ENCODE assay signal across 8 mouse cellular contexts in the genomic region with DNA sequence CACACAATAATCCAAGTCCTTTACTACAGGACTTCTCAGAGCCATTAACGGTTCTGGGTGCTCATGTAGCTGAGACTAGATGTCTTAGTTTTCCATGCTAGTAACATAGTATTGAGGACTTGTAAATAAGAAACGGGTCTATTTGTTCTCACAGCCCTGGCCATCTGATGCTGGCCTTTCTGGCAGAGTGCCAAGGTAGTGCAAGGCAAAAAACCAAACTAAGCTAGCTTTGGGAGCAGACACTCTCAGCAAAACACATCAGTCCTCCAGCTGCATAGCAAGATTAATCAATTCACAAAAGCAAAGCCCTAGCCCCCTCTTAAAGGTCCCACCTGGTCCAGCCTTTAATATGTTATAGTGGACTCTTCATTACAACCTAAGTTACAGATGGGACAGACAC.
DNase-seq lines count a peak whose midpoint lies in the region; ATAC-seq lines count a peak whose summit lies in the region.

No protein-coding gene starts in this region.

- H3K9me3 ChIP-seq in intestine, embryonic 14.5 days (ENCODE audit: control insufficient read depth, low read length): no peaks in the 10 kb centered on the region
- H3K9me3 ChIP-seq in intestine, embryonic 16.5 days (ENCODE audit: control insufficient read depth, low read length): no peaks in the 10 kb centered on the region
- H3K9me3 ChIP-seq in hindbrain, embryonic 12.5 days (replicated peaks): no peaks in the 10 kb centered on the region
- no peaks in the 10 kb centered on the region for H3K9me3 ChIP-seq in neural tube, embryonic 14.5 days (ENCODE audit: control insufficient read depth, low read length)

- 0 out of 2 replicates have a peak overlapping the region, but pooled peaks have one; percentile 16 for H3K27ac ChIP-seq in intestine, embryonic 14.5 days (ENCODE audit: low read depth)
- no peak overlapping the region for H3K27ac ChIP-seq in intestine, embryonic 16.5 days (ENCODE audit: low read length)
- H3K27ac ChIP-seq in hindbrain, embryonic 12.5 days: peak overlapping the region; percentile 79
- peak overlapping the region; percentile 35 for H3K27ac ChIP-seq in neural tube, embryonic 14.5 days (ENCODE audit: low read depth, low read length)

- WGBS in intestine, embryonic 14.5 days: 36% methylated on average over 2 of the region's 2 CpGs
- 30% methylated on average over 2 of the region's 2 CpGs for WGBS in intestine, embryonic 16.5 days
- WGBS in hindbrain, embryonic 12.5 days: 45% methylated on average over 2 of the region's 2 CpGs
- 38% methylated on average over 2 of the region's 2 CpGs for WGBS in neural tube, embryonic 14.5 days

- H3K9ac ChIP-seq in intestine, embryonic 14.5 days (ENCODE audit: low read length): no peak overlapping the region
- no peak overlapping the region for H3K9ac ChIP-seq in intestine, embryonic 16.5 days (ENCODE audit: low read depth, low read length)
- H3K9ac ChIP-seq in hindbrain, embryonic 12.5 days: no peak overlapping the region
- no peak overlapping the region for H3K9ac ChIP-seq in neural tube, embryonic 14.5 days (replicated peaks; ENCODE audit: low read depth, low read length)

- H3K4me1 ChIP-seq in intestine, embryonic 14.5 days (replicated peaks; ENCODE audit: control insufficient read depth, insufficient read depth, low read length): peaks cover 13% of the 10 kb centered on the region
- H3K4me1 ChIP-seq in intestine, embryonic 16.5 days (ENCODE audit: control insufficient read depth, insufficient read depth, low read length): 0 out of 2 replicates have a peak, but pooled peaks cover 5% of the 10 kb centered on the region
- H3K4me1 ChIP-seq in hindbrain, embryonic 12.5 days: peaks cover 26% of the 10 kb centered on the region
- peaks cover 6% of the 10 kb centered on the region; the same call in 1 of the 2 replicates for H3K4me1 ChIP-seq in neural tube, embryonic 14.5 days (ENCODE audit: control insufficient read depth, insufficient read depth, low read length)

- DNase-seq in intestine, embryonic 14.5 days (ENCODE audit: low spot score): peak; percentile 67
- DNase-seq in urinary bladder, postnatal 14 days (ENCODE audit: low spot score): peak; percentile 32
- DNase-seq in urinary bladder, postnatal 4 days (ENCODE audit: low spot score in 2 of 2): no peak
- DNase-seq in spleen, postnatal 36 days (ENCODE audit: low spot score in 2 of 2): no peak
- DNase-seq in right cerebral cortex, adult 2 months (ENCODE audit: low spot score in 2 of 2): no peak

- ATAC-seq in intestine, embryonic 14.5 days (replicated peaks; ENCODE audit: low FRiP score, low TSS enrichment, low read depth): no peak
- no peak for ATAC-seq in intestine, embryonic 16.5 days
- no peak for ATAC-seq in hindbrain, embryonic 12.5 days (ENCODE audit: low FRiP score)
- ATAC-seq in neural tube, embryonic 14.5 days (ENCODE audit: low read depth): no peak

- H3K4me3 ChIP-seq in intestine, embryonic 14.5 days (ENCODE audit: low read depth, low read length): no peak overlapping the region
- H3K4me3 ChIP-seq in intestine, embryonic 16.5 days (ENCODE audit: low read length): no peak overlapping the region
- no peak overlapping the region for H3K4me3 ChIP-seq in hindbrain, embryonic 12.5 days
- no peak overlapping the region for H3K4me3 ChIP-seq in neural tube, embryonic 14.5 days (ENCODE audit: low read depth, low read length)

- no peak overlapping the region for H3K4me2 ChIP-seq in intestine, embryonic 14.5 days (ENCODE audit: low read length)
- no peak overlapping the region for H3K4me2 ChIP-seq in intestine, embryonic 16.5 days (ENCODE audit: low read depth, low read length)
- H3K4me2 ChIP-seq in hindbrain, embryonic 12.5 days (replicated peaks): no peak overlapping the region
- H3K4me2 ChIP-seq in neural tube, embryonic 14.5 days (ENCODE audit: low read depth, low read length): no peak overlapping the region

- H3K27me3 ChIP-seq in intestine, embryonic 14.5 days (replicated peaks; ENCODE audit: control insufficient read depth, insufficient read depth, low read length): no peaks in the 10 kb centered on the region
- H3K27me3 ChIP-seq in intestine, embryonic 16.5 days (replicated peaks; ENCODE audit: control insufficient read depth, insufficient read depth, low read length): no peaks in the 10 kb centered on the region
- no peaks in the 10 kb centered on the region for H3K27me3 ChIP-seq in hindbrain, embryonic 12.5 days
- H3K27me3 ChIP-seq in neural tube, embryonic 14.5 days (ENCODE audit: control insufficient read depth, insufficient read depth, low read length): no peaks in the 10 kb centered on the region

- no peaks in the 10 kb centered on the region for H3K36me3 ChIP-seq in intestine, embryonic 14.5 days (ENCODE audit: control insufficient read depth, insufficient read depth, low read length)
- no peaks in the 10 kb centered on the region for H3K36me3 ChIP-seq in intestine, embryonic 16.5 days (ENCODE audit: control insufficient read depth, insufficient read depth, low read length)
- no peaks in the 10 kb centered on the region for H3K36me3 ChIP-seq in hindbrain, embryonic 12.5 days
- H3K36me3 ChIP-seq in neural tube, embryonic 14.5 days (ENCODE audit: control insufficient read depth, insufficient read depth, low read length): no peaks in the 10 kb centered on the region

Comparison
In these comparisons a context has a peak if more than half of its experiments do, and no peak if none do; other contexts are left out.
1. DNase-seq: peak in intestine, embryonic 14.5 days (single experiment) and urinary bladder, postnatal 14 days (single experiment); none in urinary bladder, postnatal 4 days (0 of 2), spleen, postnatal 36 days (0 of 2) and right cerebral cortex, adult 2 months (0 of 2).